Mouse (Mus musculus) urinary bladder, postnatal 36 days (tissue): Measurements from ENCODE around the gene 1300017J02Rik.

ENCODE experiments used
- DNase-seq, 2 experiments: peaks; one replicate each; pipeline ENCODE4 v3.0.0; 2022; ENCODE audit warnings: low spot score in 2 of 2, mixed read lengths in 1 of 2

1300017J02Rik gene

GRCm38 (mm10) chr9:103213631-103214030 lies 91.3 kb downstream of the 1300017J02Rik start:
- DNase-seq = no peak

- no peak for DNase-seq
These were observed 92.0 kb downstream of the 1300017J02Rik start for GRCm38 (mm10) chr9:103212654-103213420.

- no peak for DNase-seq
These were observed 96.0 kb downstream of the 1300017J02Rik start for GRCm38 (mm10) chr9:103208802-103209423.

GRCm38 (mm10) chr9:103207846-103208245 lies 97.0 kb downstream of the 1300017J02Rik start:
- DNase-seq = peak; percentile 43 to 61

GRCm38 (mm10) chr9:103205786-103206185 lies 99.1 kb downstream of the 1300017J02Rik start:
- DNase-seq = no peak

- peak; percentile 89 to 94 for DNase-seq
These were observed 103.2 kb downstream of the 1300017J02Rik start, which contains the start of gene Srprb for GRCm38 (mm10) chr9:103201561-103202260. Gene Srprb, minus strand, starts transcription at chr9:103202137.
